Mouse (Mus musculus): ENCODE measurements around the gene Gpank1. TPM values are rescaled to one million over a fixed set of nuclear protein-coding genes. Genes with fewer than 3 reads are reported as not detected.
A peak's percentile ranks its signal among the peaks of the same experiment; 100 is the strongest.

The Gpank1 gene
- total RNA-seq, 2 experiments from 2014 or later, result 15.9 to 16.4 TPM

DNA sequence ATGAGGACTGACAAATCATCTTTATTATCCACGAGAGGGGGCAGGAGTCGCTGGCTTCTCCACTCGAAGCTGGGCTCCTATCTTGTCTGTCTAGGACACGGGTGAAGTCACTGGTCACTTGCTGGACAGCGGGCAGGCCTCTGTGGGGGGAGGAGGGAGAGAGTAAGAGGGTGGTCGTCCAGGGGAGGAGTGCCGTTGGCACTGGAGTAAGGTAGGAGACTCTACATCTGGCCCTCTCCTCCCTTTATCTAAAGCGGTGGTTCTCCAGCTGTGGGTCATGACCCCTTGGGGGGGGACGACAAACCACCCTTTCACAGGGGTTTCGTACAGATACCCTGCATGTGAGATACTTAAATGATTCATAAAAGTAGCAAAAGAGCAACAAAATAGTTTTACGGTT lies 7.7 kb downstream of the Gpank1 start:
- DNase-seq (ENCODE audit: low spot score in 2 of 2), result no peak

DNA sequence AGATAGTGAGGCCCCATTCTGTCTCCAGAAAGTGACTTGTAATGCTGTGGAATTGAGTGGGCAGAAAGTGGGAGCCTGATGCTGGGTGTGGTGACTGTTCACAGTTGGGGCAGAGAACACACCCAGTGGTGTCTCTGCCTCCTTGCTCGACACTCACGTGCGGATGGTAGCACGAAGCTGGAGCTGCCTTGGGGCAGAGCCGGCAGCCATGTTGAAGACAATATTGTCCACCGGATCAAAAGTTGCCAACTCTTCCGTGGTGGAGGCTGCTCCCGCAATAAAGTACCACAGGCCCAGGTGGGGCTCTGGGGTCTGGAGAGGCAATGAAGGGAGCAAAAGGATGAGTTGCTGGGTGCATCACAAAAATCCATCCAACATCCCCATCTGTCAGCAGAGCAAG lies 9.8 kb downstream of the Gpank1 start:
- DNase-seq (ENCODE audit: low spot score in 2 of 2), result no peak

DNA sequence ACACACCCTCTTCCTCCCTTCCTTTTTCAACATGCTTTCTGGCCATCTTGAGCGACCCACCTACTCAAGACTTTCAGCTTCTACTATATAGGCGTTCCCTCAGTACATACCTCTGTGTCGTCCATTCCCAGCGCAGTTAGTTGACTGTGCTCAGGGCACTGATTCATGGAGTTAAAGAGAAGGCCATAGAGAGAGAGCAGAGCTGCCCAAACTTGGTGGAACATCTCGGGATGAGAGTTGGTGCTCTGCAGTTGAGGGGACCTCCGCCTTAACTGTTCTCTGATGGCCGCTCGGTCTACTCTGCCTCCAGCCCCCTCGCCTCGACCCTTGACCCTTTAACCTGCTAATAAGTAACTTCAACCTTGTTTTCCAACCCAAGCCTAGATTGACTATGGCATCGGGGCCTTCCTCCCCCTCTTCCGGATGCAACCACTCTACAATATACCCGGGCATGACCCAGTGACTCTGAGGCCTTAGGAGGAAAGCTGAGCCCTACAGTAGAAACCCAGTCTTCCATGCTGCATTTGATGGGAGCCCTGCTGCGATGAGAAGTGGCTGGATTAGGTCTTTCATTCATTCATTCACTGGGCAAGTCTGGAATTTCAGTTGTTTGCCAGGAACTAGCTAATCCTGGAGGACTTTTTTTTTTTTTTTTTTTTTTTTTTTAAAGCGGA lies 10.4 kb downstream of the Gpank1 start, which contains the start of gene Apom:
Gene Apom, minus strand, starts transcription at position 551 of the 674 bp plus-strand sequence.
- no peak for DNase-seq (ENCODE audit: low spot score in 2 of 2)

DNA sequence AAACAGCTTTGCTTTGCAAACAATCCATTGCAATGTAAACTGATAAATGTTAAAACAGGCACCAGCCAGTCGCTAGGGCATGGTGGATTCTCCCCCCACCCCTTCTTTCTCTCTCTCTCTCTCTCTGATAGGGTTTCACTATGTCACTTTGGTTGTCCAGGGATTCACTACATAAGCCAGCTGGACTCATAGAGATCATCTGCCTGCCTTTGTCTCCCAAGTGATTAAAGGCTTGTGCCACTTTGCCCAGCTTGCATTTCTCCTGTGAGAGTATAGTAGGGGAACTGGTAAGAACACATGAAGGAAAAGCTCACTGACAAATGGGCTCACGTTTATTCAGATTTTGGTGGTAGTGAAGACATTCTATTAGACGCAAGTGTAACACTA lies 10.9 kb downstream of the Gpank1 start:
- no peak for DNase-seq (ENCODE audit: low spot score in 2 of 2)

DNA sequence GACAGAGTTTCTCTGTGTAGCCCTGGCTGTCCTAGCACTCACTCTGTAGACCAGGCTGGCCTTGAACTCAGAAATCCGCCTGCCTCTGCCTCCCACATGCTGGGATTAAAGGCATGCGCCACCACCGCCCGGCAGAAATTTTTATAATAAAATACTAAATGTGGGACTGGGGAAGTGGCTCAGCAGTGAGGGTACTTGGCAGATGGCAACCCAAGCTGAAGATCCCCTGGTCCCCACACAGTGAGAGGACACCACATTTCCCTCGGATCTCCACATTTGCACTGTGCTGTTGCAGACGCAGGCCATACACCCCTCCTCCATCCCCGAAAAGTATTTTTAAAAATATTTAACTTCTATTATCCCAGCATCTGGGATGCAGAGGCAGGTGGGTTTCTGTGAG lies 12.3 kb downstream of the Gpank1 start:
- no peak for DNase-seq (ENCODE audit: low spot score in 2 of 2)

DNA sequence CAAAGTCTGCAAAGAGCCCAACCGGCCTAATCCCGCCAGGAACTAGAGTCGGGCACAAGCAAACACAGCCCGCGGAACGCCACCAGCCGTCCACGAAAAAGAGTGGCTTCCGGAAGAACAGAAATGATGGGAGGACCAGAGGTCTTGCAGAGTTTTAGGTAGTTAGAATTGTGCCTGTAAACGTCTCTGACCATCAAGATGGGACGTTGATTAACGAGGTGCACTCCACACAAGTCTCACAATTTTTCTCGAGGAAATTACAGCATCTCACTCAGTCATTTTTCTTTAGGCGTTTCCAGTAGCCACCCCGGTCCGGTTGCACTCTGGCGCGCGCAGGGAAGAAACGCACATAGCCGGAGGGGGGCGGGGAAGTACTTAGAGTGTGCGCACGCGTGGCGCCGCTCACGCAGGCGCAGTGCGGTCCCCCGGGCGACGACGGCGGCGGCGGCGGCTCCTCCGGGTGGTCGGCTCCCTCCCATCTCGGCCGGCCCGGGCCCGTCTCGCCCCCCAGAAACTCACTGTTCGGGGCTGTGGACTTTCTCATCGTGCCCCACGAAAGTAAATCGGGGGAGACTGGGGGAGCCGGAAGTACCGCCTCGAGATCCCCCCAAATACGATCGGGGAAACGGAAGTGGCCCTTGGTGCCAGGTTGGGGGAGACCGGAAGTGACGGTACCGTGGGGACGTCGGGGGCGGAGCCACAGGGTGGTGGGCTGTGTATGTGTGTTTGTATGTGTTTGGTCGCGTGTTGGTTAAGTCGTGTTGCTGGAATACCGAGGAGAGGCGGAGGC lies 13.7 kb downstream of the Gpank1 start, which contains the start of gene Bag6:
Gene Bag6, plus strand, starts transcription at position 378 of the 790 bp plus-strand sequence.
- peak; percentile 94 for DNase-seq (ENCODE audit: low spot score in 2 of 2)

DNA sequence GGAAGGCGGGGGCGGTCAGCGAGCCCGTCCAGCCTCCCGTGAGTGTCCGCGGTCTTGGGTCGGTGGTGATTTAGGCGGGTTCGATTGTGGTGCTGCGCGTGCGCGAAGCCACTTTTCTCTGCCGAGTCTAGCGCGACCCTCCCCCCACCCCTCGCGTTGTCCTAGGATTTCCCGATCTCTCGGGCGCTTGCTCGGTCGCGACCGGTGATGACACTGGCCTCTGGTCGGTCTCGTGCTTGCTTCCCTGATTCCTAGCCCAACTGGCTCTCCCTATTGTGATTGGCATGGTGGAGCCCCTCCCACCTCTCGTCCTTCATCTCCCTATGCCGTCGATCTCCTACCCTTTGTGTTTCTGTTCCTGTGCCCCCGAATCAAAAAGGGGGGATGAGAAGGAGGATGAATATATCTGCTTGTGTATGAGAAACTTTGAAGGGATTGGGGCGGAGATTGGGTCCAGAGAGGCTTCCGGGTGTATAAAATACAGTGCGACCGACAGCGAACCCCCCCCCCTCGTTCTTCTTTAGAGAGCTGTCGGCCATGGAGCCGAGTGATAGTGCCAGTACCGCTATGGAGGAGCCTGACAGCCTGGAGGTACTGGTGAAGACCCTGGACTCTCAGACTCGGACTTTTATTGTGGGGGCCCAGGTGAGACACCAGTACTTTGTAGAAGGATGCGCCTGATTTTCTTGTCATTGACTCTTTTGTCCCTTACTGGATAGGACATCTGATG lies 14.5 kb downstream of the Gpank1 start:
- DNase-seq (ENCODE audit: low spot score in 2 of 2), result no peak

DNA sequence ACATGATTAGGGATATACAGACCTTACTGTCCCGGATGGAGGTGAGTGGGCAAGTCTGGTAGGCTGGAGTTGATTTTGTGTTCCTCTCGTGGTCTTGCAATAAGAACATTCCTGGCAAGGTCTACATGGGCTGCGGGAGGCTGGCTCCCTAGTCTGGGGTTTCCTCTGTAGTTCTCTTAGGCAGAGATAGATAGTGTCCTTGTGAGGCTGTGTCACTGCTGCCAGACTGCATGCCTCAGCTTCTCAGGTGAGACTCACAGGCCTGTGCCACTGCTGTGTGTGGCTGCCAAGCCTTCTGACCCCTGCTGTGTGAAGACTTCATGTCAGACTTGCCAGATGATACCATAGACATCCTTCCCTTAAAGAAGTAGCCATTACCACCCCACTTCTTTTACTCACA lies 18.0 kb downstream of the Gpank1 start:
- no peak for DNase-seq (ENCODE audit: low spot score in 2 of 2)

DNA sequence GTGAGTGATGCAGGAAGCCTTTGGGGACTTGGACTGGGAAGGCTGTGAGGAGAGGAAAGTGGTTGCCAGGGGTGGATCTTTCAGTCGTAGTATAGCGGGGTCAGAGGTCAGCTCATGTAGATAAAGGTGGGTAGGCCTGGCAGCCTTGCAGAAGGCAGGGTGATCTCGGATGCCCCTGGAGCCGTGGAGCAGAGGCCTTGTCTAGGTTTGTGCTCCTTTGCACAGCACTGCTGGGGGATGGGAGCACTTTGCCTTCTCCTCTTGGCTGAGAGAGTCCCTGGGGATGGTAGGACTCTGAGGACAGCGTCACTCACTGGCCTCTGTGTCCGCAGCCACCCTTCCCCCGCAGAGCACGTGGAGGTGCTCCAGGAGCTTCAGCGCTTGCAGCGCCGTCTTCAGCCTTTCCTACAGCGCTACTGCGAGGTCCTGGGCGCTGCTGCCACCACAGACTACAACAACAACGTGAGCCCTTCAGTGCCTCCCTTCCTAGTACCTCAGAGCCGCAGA lies 19.3 kb downstream of the Gpank1 start:
- DNase-seq (ENCODE audit: low spot score in 2 of 2), result no peak

DNA sequence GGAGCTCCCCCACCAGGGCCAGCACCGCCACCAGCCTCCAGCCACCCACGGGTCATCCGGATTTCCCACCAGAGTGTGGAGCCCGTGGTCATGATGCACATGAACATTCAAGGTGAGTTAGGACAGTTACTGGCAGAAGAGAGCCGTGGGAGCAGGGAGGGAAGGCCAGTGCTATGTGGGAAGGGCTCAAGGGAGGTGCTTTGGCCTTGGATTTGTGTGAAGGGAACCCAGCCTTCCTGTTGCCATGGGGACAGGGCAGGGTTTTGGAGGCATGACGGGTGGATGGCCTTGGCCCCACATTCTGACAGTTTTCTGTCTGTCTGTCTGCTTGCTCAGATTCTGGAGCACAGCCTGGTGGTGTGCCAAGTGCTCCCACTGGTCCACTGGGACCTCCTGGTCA lies 20.7 kb downstream of the Gpank1 start:
- DNase-seq (ENCODE audit: low spot score in 2 of 2), result no peak

DNA sequence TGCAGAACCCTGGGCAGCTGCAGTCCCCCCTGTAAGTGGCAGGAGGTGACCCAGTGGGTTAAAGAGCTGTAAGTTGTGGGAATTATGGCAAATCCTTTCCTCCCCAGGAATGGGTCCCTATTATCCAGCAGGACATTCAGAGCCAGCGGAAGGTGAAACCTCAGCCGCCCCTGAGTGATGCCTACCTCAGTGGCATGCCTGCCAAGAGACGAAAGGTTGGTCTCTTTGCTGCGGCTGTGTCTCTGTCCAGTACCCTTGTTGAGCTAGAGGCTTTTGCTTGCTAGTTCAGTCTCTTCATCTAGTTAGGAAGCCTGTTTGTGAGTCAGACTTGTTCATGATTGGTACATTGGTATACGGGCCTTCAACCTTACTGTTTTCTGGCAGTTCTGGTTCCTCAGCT lies 24.9 kb downstream of the Gpank1 start:
- no peak for DNase-seq (ENCODE audit: low spot score in 2 of 2)

DNA sequence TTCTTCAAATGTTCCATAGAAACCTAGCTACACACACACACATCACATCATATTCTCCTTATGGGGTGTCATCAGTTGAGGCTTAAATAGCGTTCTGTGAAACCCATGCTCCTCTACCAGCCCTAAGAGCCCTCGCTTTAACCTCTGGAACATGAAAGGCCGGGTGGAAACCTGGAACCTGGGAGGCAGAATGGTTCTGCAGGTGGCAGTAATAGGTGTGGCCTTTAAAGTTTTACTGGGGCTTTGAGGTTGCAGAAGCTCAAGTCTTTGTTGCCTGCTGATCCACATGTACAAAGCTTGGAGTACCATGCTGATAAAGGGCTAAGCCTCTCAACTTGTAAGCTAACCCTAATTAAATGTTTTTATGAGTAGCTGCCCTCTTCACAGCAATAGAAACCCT lies 26.1 kb downstream of the Gpank1 start:
- no peak for DNase-seq (ENCODE audit: low spot score in 2 of 2)

DNA sequence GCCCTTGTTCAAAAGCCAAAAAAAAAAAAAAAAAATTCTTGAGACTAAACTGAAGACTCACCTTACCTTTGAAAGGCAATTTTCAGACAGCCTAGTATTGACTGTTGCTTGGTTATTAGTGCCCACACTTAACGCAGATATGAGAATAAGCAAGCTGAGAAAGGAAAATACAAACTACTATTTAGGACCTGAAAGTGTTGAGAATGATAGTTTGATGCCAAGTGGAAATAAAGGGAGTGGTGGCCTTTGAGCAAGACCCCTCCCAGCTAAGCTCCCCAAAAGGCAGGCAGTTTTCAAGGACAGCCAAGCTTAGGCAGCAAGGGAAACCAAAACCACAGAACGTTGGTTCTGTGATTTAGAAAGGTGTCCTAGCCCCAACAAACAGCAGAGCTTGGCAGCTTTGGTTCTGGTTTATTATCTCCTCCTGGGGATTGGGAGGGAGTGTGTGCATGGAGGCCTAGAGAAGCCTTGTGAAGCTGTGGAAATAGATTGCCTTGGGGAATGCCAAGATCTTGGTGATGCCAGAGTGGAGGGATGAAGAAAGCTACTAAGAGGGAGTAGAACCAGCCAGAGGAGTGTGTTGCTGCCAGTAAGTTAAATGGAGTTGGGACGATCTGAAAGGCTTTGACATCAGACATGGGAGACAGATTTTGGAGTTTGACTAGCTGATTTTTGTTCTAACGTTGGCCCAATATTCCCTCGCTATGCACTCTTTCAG lies 26.8 kb downstream of the Gpank1 start:
- DNase-seq (ENCODE audit: low spot score in 2 of 2), result no peak

DNA sequence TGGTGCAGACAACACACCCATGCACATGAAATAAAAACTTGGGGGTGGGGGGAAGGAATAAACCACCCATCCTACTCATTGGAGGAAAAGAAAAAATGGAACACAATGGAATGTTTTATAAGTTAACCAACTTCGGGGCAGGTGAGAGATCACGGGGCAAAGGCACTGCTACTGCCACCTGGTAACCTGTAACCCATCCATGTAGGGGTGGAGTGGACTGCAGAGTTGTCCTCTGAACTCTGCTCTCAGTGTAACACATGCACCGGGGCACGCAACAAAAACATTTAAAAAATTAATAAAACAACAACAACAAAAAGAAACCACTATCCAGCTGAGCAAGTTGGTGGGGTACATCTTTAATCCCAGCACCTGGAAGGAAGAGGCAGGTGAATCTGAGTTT lies 30.9 kb downstream of the Gpank1 start:
- DNase-seq (ENCODE audit: low spot score in 2 of 2), result no peak

DNA sequence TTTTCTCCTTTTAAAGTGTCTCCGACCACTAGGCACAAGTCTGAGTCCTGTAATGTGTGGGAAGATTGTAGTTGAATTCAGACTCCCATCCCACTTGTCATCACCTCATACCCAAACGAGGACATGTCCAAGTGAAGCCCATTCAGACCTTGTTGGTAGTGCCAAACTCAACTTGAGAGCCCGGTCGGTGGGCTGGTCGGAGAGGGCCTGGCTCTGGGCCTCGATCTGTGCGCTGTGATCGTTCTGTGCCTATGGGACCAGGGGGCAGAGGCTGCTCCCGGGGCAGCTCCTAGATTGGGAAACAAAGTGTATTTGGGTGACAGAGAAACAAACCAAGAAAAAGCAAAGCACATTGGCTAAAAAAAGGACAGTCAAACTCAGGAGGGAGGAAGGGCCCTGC lies 31.8 kb downstream of the Gpank1 start:
- no peak for DNase-seq (ENCODE audit: low spot score in 2 of 2)

DNA sequence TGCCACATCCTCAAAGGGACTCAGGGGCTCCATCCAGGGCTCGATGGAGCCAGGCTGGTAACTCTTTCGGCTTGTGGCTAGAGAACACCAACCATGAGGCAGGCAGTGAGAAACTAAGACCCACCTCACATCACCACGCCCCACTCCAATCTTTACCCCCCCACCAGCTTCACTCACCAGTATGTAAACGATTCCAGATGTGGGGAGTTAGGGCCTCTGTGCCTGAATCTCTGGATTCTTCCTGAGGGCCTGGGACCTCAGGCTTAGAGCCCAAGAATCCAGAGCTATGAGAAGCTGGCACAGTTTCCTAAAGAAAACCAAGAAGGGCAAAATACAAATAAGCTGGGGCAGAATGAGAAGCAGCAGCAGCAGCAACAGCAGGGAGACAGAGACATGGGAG lies 32.7 kb downstream of the Gpank1 start:
- DNase-seq (ENCODE audit: low spot score in 2 of 2), result no peak

DNA sequence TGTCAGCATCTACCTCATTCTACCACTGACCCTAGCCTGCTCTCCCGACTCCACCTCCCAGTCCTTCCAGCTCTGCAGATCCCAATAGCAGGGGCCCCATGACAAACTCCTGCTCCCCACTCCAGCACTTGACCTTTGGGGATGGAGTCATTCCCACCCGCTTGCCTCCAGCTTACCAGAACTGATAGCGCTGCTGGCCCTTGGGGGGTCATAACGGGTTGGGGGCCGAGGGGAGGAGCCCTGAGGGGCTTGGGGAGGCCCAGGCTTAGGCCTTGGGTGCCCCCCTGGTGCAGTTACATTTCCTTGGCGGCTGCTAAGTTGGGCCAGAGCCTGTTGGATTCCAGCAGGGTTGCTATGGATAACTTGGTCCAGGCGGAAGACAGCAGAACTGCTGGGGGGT lies 33.4 kb downstream of the Gpank1 start:
- no peak for DNase-seq (ENCODE audit: low spot score in 2 of 2)

DNA sequence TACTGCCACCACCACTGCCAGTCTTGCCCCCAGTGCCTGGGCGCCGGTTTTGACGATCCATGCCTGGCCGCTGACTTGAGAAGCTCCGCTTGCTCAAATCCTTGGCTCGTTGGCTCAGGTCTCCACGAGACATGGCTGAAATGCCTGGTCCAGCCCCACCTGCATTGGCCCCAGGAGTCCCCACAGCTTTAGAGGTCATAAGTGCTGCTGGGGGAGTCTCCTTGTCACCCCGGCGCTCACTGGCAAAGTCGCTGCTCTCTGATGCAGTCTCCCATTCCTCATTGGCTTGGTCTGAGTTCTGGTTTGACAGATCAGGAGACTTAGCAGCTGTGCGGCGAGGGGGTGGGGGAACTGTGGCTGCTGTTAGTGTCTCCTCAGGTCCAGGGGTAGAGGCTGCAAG lies 34.2 kb downstream of the Gpank1 start:
- no peak for DNase-seq (ENCODE audit: low spot score in 2 of 2)

DNA sequence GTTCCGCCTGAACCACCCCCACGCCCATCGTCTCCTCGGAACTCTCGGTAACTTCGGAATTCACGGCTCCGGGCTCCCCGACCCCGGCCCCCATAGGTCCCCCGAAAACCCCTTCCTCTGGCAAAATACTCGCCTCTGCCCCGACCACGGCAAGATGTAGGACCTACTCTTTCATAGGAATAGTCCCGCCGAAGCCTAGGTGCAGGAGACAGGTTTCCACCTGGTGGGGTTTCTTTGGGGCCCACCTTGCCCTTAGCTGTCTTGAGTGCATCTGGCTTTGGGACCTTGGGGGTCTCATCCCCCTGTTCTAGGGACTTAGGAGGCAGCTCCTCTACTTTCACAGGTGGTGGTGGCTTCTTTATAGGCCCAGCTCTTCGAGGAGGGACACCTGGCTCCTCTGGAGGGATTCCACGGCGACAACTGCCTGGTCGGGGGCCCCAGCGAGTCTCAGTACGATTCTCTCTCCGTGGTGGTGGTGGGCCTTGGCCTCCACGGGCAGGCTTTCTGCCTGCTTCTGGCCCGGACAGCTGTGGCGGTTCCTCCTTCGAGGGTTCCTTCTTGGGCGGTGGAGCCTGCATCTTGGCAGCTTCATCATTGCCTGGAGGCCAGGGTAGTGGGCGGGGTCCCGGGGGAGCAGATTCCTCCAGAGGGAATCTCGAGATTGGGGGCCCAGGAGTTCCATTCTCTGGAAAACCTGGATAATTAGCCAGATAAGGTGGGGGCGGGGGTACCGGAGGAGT lies 35.4 kb downstream of the Gpank1 start:
- DNase-seq (ENCODE audit: low spot score in 2 of 2), result no peak

DNA sequence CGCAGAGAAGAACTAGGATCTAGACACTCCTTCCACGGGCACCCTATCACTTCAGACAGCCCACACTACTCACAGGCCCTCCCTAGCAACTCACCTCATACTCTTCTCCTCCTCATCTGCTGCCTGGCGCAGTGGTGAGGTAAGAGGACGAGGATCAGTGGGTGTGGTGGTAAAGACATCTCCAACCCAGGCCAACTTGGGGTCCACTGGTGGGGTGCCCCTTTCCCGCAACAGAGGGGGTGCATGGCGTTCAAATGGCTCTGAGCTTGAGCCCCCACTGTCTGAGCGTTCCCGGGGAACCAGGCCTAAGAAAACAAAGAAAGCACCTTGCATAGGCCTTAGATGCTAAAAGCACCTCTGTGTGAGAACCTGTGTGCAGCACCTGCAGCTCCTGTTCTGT lies 36.0 kb downstream of the Gpank1 start:
- DNase-seq (ENCODE audit: low spot score in 2 of 2), result no peak

Measured in left cerebral cortex, adult 18-20 months (tissue).